Mouse (Mus musculus) c-Kit-positive CD71-positive TER-119-negative erythroid progenitor cells, embryonic 14.5 days (primary cell): ENCODE data around the gene Kat2b.
A peak's percentile ranks its signal among the peaks of the same experiment; 100 is the strongest.
"Not testable (repeated sequence)": the region's sequence is repeated elsewhere in the genome, so short reads cannot be mapped to it uniquely, and the experiment has no call there.

Experiments
- DNase-seq: peaks from one replicate; pipeline ENCODE4 v3.0.0-alpha.2; 2013; ENCODE audit warnings: low read depth

The Kat2b gene

DNA sequence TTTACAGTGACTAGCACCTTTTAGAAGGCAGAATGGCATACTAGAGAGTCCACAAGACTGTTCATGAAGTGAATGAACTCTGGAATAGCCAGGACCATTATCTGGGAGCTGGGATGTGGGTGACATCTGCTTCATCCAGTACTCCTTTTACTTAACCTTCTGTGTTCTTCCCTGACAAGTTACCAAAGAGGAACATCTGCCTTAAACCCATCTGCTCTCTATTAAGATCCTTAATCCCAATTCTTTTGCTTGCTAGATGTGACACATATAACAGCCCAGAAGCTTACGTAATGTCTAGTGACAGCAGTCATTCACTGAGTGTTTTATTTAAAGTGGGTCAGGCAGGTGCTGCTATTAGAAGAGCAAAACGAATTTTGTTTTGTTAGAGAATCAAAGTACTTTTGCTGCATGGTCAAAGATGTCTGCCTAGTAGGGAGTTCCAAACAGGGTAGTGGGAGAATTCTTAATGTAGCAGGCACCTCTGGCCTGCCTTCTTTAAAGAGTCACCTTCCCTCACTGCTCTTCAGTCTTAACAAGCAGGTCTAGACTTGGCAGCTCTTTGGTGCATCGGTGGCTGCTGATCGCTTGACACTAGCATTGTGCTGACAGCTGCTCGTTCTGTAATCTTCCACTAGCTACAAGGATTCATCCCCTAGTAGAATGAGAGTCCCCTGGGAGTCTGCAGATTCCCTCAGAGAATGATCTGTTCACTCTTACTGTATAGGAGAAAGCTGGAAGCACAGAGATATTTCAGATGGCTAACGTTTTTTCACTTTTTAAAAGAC lies 94.6 kb downstream of the Kat2b start:
- DNase-seq, result no peak

DNA sequence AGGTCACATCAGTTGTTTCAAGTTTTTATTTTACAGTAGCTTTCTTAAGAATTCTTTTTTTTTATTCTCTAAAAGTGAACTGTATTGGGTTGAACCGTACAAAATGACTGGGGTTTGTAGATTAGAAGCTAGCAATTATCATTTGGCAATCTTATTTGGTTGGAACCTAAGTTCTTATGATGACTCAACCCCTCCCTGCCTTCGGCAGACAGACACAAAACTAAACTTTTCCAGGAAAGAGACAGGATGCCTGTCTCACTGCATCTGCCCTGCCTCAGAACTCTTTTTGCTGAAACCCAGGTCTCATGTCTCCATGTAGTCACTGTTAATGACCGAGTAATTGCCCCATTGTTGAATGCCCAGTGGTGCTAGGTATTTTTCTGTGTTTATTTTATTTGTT lies 97.6 kb downstream of the Kat2b start:
- no peak for DNase-seq

DNA sequence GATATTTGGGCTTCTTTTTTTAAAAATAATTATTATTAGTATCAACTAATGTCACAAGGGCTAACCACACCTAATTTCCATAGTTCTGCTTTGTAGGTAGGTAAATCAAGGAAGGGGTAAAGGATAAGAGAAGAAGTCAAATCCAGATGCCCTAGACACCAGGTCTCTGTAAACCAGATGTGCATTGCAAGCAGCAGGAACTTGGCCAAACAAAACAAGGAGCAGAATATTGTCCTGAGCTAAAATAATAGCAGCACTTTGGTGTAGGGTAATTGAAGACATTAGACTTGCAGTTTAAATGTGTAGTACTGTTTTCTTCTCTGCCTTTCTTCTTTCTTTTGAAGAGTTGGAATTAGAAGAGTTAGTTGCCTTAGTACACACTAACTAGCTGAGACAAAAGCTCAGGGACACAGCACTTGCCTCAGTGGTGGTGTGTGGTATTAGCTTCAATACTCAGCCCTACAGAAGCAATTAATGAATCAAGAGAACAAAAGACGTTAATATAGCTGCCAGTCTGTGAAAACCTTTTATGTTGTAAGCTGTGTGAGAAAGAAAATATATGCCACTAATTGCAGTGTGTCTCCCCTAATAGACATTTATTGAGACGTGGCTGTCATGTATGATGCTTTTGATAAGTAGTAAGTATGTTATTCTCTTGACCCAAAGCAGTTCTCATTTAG lies 98.2 kb downstream of the Kat2b start:
- no peak for DNase-seq

DNA sequence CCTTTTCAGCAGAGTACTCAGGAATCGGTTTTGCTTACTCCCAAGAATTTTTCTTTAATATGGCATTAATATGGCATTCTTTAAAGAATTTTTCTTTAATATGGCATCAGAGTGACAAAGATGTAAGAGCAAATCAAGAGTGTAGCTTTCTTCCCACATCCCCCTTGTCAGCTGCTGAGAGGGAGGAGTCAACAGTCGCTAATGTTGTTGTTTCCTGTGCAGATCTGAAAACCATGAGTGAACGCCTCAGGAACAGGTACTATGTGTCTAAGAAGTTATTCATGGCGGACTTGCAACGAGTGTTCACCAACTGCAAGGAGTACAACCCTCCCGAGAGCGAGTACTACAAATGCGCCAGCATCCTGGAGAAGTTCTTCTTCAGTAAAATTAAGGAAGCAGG lies 103.8 kb downstream of the Kat2b start:
- no peak for DNase-seq

DNA sequence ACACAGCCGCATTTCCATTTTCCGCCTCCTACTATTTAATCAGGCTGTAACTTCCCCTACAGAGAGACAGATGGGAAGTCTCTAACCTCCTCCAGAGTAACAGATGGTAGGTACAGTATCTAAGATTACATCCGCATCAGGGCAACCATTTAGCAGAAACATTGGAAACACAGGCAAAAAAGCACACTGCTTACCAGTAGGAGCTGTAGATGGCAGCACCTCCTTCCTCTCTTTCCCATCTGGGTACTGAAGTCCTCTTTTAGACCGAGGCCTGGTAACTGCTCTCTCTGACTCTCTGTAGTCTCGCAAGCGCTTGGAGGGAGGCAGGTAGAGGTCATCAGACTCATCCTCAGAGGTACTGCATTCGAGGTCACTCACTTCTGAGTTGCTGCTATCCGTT lies 112.1 kb downstream of the Kat2b start:
- DNase-seq, result no peak

DNA sequence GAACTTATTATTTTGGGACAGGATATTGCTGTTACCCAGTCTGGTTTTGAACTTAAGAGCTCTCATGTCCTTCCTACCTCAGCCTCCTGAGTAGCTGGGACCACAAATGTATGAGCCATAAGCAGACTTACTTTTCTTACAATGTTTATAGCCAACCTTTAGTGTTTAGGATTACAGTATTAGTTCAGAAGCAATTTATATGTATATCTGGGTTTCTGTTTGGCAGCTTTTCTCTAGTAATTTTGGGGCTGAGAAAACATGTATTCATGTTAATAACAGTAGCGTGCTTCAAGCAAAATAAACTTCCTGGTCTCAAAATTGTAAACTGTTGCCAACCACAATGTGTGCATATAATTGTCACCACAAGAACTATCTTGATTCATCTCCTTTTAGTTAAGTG lies 121.7 kb downstream of the Kat2b start:
- DNase-seq, result peak; percentile 16

DNA sequence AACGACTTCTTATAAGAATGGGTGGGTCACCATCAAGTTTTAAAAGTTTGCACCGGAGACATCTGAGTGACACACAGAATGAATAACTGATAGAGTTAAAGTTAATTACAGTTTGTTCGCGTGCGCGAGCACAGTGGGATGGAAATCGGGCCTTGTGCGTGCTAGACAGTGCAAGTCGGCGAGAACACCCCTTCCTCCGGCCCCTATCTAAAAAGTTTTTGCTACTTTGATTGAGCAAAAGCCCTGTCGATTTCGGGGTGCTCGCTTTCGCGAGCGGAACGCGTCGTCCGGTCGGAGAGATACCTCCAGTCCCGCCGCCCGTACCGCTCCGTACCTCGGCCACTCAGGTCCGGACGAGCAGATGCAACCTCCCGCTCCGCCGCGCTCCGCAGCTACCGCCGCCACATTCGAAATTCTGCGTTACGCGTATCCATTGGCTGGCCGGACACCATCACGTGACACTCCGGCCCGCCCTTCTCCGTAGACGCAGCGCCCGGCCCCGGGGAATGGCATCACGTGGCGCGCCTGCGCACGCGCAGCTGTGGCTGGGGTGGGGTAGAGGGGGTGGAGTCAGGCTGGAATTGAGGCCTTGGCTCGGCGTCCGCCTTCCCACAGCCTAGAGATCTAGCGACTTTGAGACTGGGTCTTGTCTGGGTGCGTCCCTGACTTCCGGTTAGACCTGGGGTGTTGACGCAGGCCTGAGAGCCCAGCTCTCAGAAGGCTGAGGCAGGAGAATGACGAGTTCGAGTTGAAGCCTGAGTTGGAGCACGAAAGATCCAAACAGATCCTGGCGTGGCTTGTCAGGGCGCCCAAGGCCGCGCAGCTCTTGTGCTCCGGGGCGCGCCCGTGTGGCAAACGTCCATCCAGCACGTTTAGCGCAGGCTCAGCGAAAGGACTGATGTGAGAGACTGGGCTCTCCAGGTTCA lies 122.5 kb downstream of the Kat2b start, which contains the start of gene Sgo1:
Gene Sgo1 (minus strand): TSS at position 457 of the 926 bp plus-strand sequence.
- DNase-seq, result peak; percentile 93

DNA sequence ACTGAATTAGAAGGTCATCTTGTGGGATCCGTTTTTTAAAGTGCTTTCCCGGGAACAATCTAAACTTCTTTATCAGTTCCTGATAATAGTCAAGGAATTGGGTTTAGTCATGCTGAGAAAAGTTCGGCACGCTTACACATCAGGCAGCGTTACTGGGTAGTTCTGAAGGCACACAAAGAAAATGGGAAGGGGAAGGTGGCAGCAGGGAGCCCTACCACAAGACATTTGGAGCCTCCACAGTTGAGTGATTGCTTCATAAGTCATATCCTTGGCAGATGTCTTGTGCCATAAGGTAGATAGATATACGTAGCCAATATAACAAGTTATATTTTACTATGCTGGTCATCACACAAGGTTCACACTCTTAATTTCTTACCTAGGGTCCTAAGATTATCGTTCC lies 123.3 kb downstream of the Kat2b start:
- DNase-seq, result no peak

DNA sequence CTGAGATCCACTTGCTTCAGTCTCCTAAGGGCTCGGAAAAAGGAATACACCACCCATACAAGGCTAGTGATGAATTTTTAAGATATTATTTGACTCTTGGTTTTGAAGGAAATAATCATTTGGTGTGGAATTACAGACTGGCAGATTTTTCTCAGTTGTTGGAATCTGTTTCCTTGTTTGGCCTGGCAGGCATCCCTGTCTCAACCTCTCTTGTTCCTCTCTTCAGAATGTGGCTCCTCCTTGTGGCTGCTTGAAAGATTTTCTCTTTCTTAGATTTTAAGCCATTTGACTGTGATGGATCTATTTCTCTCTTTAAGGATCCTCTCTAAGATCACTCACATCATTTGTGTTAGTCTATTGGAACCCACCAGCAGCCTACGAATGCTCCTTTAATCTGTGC lies 127.4 kb downstream of the Kat2b start:
- DNase-seq, result no peak

DNA sequence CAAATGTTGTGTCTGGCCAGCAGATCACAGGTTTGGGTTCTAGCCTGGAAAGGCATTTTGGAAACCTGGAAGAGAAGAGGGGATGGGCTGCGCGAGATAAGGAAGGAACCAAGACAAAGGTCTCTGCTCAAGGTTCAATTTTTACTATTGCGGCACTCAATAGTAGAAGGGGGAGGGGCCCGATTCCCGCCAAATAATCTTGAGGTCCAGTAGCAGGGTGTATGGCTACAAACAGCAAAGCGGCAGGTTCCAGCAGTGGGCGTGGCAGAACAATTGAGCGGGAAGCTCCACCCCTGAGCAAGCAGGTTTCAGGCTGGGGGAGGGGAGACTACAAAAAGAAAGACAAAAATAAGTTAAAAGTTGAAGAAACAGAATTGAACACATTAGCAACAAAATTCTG lies 130.9 kb downstream of the Kat2b start:
- not testable (repeated sequence) for DNase-seq

DNA sequence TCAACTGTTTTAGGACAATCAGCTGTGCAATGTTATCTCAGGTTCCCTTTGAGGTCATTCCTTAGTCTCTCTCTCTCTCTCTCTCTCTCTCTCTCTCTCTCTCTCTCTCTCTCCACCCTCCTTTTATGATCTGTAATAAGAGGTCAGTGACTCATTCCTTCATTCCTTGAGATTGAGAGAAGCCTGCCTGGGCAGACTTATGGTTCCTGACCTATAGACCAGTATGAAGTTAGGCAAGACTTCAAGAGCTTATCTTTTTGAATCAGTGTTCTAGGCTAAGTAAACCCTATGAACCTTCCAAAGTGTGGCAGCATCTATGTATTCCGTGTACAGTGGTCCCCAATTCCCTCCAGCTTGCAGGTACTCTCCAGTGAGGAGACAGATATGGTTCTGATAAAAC lies 147.8 kb downstream of the Kat2b start:
- DNase-seq, result no peak

DNA sequence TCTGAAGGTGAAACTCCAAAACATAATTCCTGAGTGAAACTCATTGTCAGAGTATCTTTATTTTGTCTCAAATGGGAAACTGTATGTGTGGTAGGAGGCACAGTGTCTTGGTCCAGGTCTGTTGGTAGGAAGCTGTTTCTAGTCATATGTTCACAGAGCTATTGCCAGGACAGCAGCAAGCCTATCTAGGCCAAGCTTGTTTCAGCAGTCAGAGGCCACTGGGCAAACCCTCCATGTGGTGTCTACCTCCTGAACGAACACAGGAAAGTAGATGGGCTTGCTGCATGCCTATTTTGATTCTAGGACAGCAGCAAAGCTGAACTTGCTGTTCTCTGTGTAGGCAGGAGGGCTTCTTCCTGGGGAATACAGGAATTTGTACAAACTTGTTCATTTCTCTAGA lies 148.5 kb downstream of the Kat2b start:
- DNase-seq, result not testable (repeated sequence)

DNA sequence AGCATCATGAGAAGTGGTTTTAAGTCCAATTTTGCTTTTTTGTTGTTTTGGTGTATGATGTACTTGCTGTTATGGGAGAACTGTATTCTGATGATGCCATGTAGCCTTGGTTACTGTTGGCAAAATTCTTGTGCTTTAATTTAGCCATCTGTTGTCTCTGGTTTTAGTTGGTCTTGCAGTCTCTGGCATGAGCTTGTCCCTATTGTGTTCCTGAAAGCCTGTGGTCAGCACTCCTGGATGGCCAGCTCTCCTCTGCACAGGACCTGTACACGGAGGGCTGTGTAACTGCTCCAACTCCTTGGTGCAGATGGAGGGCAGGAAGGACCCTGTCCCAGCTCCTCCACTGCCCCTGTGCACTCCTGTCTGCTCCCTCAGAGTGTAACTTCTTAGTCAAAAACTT lies 151.8 kb downstream of the Kat2b start:
- DNase-seq, result no peak

DNA sequence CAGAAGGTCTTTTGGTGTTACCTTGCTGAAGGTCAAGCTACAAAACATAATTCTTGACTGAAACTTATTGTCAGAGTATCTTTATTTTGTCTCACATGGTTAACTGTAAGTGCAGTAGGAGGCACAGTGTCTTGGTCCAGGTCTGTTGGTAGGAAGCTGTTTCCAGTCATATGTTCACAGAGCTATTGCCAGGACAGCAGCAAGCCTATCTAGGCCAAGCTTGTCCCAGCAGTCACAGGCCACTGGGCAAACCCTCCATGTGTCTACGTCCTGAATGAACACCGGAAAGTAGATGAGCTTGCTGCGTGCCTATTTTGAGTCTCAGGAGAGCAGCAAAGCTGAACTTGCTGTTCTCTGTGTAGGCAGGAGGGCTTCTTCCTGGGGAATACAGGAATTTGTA lies 152.3 kb downstream of the Kat2b start:
- DNase-seq, result not testable (repeated sequence)
